Mouse (Mus musculus): ENCODE measurements around the gene Zc3h8.

DNA sequence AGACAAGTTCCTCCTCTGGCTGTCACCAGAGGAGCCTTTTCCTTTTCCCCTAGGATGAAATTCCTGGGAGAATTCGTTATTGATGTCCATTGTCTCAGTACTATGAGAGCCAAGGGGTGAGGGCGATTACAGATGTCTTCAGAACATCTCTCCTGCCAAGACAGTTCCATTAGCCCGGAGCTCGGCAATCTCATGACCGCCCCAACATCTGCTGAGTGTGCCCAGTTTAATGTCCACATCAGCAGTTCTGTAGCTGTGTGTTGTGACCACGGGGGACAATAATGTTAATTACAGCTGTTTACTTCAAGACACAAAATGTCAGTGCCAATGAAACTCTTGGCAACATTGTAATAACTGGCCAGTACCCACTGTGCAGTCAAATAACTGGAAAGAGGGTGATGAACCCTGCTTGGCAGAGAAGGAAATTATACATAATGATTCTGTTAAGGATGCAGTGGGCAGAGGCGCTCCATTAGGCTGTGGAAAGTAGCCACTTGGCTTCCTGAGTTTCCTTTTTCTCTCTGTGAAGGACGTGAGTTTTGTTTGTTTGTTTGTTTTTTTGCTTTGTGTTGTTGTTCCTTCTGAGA, 58.6 kb downstream of the Zc3h8 start:
- TF ChIP-seq CTCF (conservative IDR thresholded peaks at IDR 0.05; ENCODE audit: low read length) (no peak), POU5F1 (IDR thresholded peaks at IDR 0.05; ENCODE audit: borderline replicate concordance, low read length) (no peak), NANOG (IDR thresholded peaks at IDR 0.05; ENCODE audit: borderline replicate concordance, low read length) (no peak)
